Mouse (Mus musculus): Measurements from ENCODE around the gene Grm4. TPM values are rescaled to one million over a fixed set of nuclear protein-coding genes. Genes with fewer than 3 reads are reported as not detected.

Grm4 gene
- polyA plus RNA-seq, 1 experiment from 2014 or later, result not detected

DNA sequence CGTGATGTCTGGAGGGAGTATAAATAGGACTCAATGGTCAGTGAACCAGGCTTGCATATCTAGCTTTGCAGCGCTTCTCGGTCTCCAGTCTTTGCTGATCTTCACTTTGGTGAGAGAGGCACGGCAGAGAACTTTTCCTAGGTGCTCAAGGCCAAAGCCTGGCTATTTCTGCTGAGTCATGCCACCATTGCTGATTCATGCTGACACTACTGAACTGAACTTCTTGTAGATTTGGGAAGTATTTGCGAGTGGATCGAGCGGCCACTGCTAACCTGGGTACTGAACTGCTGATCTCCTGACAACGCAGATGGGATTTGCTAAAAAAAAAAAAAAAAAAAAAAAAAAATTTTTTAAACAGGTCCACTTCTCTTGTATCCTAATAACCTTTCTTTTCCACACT, 10.9 kb upstream of the Grm4 start:
- H3K27ac ChIP-seq (replicated peaks in 1 of 2; ENCODE audit: control insufficient read depth in 1 of 2, insufficient read depth in 1 of 2, low read depth in 2 of 2, low read length in 2 of 2), result no peak overlapping the region
- no peak for ATAC-seq (ENCODE audit: insufficient number of reproducible peaks, insufficient read depth, low FRiP score, low read depth)

GRCm38 (mm10) chr17:27528767-27529166, 7.6 kb upstream of the Grm4 start:
- 76% methylated on average over 5 of the region's 5 CpGs for WGBS
- H3K4me2 ChIP-seq (ENCODE audit: low read length), result no peak overlapping the region

More for the DNA sequence above, 10.9 kb upstream of the Grm4 start:
- Histone ChIP-seq H3K4me2 (ENCODE audit: low read length) (no peak overlapping the region), H3K9me3 (ENCODE audit: control insufficient read depth, low read length) (no peaks in the 10 kb centered on the region), H3K36me3 (ENCODE audit: control insufficient read depth, insufficient read depth, low read length) (no peaks in the 10 kb centered on the region), H3K4me1 (ENCODE audit: control insufficient read depth in 2 of 2, insufficient read depth in 2 of 2, low read length in 2 of 2) (no peaks in the 10 kb centered on the region), H3K9ac (ENCODE audit: low read length) (no peak overlapping the region), H3K4me3 (ENCODE audit: control insufficient read depth in 1 of 2, insufficient read depth in 1 of 2, low read depth in 1 of 2, low read length in 2 of 2) (no peak overlapping the region), H3K27me3 (ENCODE audit: control insufficient read depth, insufficient read depth, low read length) (no peaks in the 10 kb centered on the region)
- 75% methylated on average over 8 of the region's 8 CpGs for WGBS

GRCm38 (mm10) chr17:27528030-27528429, 6.8 kb upstream of the Grm4 start:
- Histone ChIP-seq H3K4me1 (ENCODE audit: control insufficient read depth in 2 of 2, insufficient read depth in 2 of 2, low read length in 2 of 2) (no peaks in the 10 kb centered on the region), H3K4me3 (ENCODE audit: control insufficient read depth in 1 of 2, insufficient read depth in 1 of 2, low read depth in 1 of 2, low read length in 2 of 2) (no peak overlapping the region), H3K9me3 (ENCODE audit: control insufficient read depth, low read length) (no peaks in the 10 kb centered on the region), H3K36me3 (ENCODE audit: control insufficient read depth, insufficient read depth, low read length) (no peaks in the 10 kb centered on the region), H3K9ac (ENCODE audit: low read length) (no peak overlapping the region), H3K27ac (replicated peaks in 1 of 2; ENCODE audit: control insufficient read depth in 1 of 2, insufficient read depth in 1 of 2, low read depth in 2 of 2, low read length in 2 of 2) (no peak overlapping the region), H3K4me2 (ENCODE audit: low read length) (no peak overlapping the region), H3K27me3 (ENCODE audit: control insufficient read depth, insufficient read depth, low read length) (no peaks in the 10 kb centered on the region)
- ATAC-seq (ENCODE audit: insufficient number of reproducible peaks, insufficient read depth, low FRiP score, low read depth), result no peak
- 44% methylated on average over 8 of the region's 8 CpGs for WGBS

More at GRCm38 (mm10) chr17:27528767-27529166, 7.6 kb upstream of the Grm4 start:
- H3K9me3 ChIP-seq (ENCODE audit: control insufficient read depth, low read length), result no peaks in the 10 kb centered on the region
- no peak overlapping the region for H3K27ac ChIP-seq (replicated peaks in 1 of 2; ENCODE audit: control insufficient read depth in 1 of 2, insufficient read depth in 1 of 2, low read depth in 2 of 2, low read length in 2 of 2)
- no peak for ATAC-seq (ENCODE audit: insufficient number of reproducible peaks, insufficient read depth, low FRiP score, low read depth)
- H3K4me1 ChIP-seq (ENCODE audit: control insufficient read depth in 2 of 2, insufficient read depth in 2 of 2, low read length in 2 of 2), result no peaks in the 10 kb centered on the region
- H3K36me3 ChIP-seq (ENCODE audit: control insufficient read depth, insufficient read depth, low read length), result no peaks in the 10 kb centered on the region
- no peak overlapping the region for H3K9ac ChIP-seq (ENCODE audit: low read length)
- H3K27me3 ChIP-seq (ENCODE audit: control insufficient read depth, insufficient read depth, low read length), result no peaks in the 10 kb centered on the region
- H3K4me3 ChIP-seq (ENCODE audit: control insufficient read depth in 1 of 2, insufficient read depth in 1 of 2, low read depth in 1 of 2, low read length in 2 of 2), result no peak overlapping the region

GRCm38 (mm10) chr17:27527188-27527587, 6.0 kb upstream of the Grm4 start:
- ATAC-seq (ENCODE audit: insufficient number of reproducible peaks, insufficient read depth, low FRiP score, low read depth), result no peak
- no peak overlapping the region for H3K27ac ChIP-seq (replicated peaks in 1 of 2; ENCODE audit: control insufficient read depth in 1 of 2, insufficient read depth in 1 of 2, low read depth in 2 of 2, low read length in 2 of 2)
- H3K36me3 ChIP-seq (ENCODE audit: control insufficient read depth, insufficient read depth, low read length), result no peaks in the 10 kb centered on the region
- no peaks in the 10 kb centered on the region for H3K4me1 ChIP-seq (ENCODE audit: control insufficient read depth in 2 of 2, insufficient read depth in 2 of 2, low read length in 2 of 2)
- no peak overlapping the region for H3K9ac ChIP-seq (ENCODE audit: low read length)
- 77% methylated on average over 6 of the region's 6 CpGs for WGBS
- peaks cover 3% of the 10 kb centered on the region for H3K27me3 ChIP-seq (ENCODE audit: control insufficient read depth, insufficient read depth, low read length)
- H3K4me2 ChIP-seq (ENCODE audit: low read length), result no peak overlapping the region
- H3K9me3 ChIP-seq (ENCODE audit: control insufficient read depth, low read length), result no peaks in the 10 kb centered on the region
- H3K4me3 ChIP-seq (ENCODE audit: control insufficient read depth in 1 of 2, insufficient read depth in 1 of 2, low read depth in 1 of 2, low read length in 2 of 2), result no peak overlapping the region

DNA sequence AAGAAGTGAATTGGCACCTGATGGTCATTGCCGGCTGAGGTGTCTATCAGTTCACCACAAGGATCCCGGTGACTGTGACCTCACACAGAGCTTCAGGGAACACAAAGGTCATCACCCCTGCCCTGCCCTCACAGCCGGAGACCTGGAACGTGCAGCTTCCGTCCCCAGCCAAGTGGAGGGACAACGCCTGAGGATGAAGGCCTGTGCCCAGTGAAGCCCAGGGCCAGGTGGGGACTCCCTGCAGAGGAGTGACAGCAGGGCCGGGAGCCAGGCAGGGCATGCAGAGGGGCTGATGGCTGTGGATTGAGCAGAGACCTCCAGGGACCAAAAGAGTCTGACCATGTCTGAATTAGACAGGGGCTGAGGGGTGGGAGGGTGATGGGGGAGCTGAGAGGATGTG, 1.9 kb upstream of the Grm4 start:
- no peak for ATAC-seq (ENCODE audit: insufficient number of reproducible peaks, insufficient read depth, low FRiP score, low read depth)
- Histone ChIP-seq H3K27ac (replicated peaks in 1 of 2; ENCODE audit: control insufficient read depth in 1 of 2, insufficient read depth in 1 of 2, low read depth in 2 of 2, low read length in 2 of 2) (no peak overlapping the region), H3K4me2 (ENCODE audit: low read length) (no peak overlapping the region), H3K9me3 (ENCODE audit: control insufficient read depth, low read length) (no peaks in the 10 kb centered on the region), H3K27me3 (ENCODE audit: control insufficient read depth, insufficient read depth, low read length) (peaks cover 44% of the 10 kb centered on the region), H3K36me3 (ENCODE audit: control insufficient read depth, insufficient read depth, low read length) (no peaks in the 10 kb centered on the region), H3K4me1 (ENCODE audit: control insufficient read depth in 2 of 2, insufficient read depth in 2 of 2, low read length in 2 of 2) (no peaks in the 10 kb centered on the region), H3K4me3 (ENCODE audit: control insufficient read depth in 1 of 2, insufficient read depth in 1 of 2, low read depth in 1 of 2, low read length in 2 of 2) (no peak overlapping the region), H3K9ac (ENCODE audit: low read length) (no peak overlapping the region)
- 60% methylated on average over 7 of the region's 7 CpGs for WGBS

GRCm38 (mm10) chr17:27520557-27520956, 646 bp downstream of the Grm4 start:
- no peak overlapping the region for H3K27ac ChIP-seq (replicated peaks in 1 of 2; ENCODE audit: control insufficient read depth in 1 of 2, insufficient read depth in 1 of 2, low read depth in 2 of 2, low read length in 2 of 2)
- 1% methylated on average over 27 of the region's 27 CpGs for WGBS
- no peak overlapping the region for H3K4me2 ChIP-seq (ENCODE audit: low read length)
- H3K9me3 ChIP-seq (ENCODE audit: control insufficient read depth, low read length), result no peaks in the 10 kb centered on the region
- H3K36me3 ChIP-seq (ENCODE audit: control insufficient read depth, insufficient read depth, low read length), result no peaks in the 10 kb centered on the region
- ATAC-seq (ENCODE audit: insufficient number of reproducible peaks, insufficient read depth, low FRiP score, low read depth), result no peak
- no peak overlapping the region for H3K4me3 ChIP-seq (ENCODE audit: control insufficient read depth in 1 of 2, insufficient read depth in 1 of 2, low read depth in 1 of 2, low read length in 2 of 2)
- no peak overlapping the region for H3K9ac ChIP-seq (ENCODE audit: low read length)
- H3K4me1 ChIP-seq (ENCODE audit: control insufficient read depth in 2 of 2, insufficient read depth in 2 of 2, low read length in 2 of 2), result no peaks in the 10 kb centered on the region
- peaks cover 69% of the 10 kb centered on the region for H3K27me3 ChIP-seq (ENCODE audit: control insufficient read depth, insufficient read depth, low read length)

DNA sequence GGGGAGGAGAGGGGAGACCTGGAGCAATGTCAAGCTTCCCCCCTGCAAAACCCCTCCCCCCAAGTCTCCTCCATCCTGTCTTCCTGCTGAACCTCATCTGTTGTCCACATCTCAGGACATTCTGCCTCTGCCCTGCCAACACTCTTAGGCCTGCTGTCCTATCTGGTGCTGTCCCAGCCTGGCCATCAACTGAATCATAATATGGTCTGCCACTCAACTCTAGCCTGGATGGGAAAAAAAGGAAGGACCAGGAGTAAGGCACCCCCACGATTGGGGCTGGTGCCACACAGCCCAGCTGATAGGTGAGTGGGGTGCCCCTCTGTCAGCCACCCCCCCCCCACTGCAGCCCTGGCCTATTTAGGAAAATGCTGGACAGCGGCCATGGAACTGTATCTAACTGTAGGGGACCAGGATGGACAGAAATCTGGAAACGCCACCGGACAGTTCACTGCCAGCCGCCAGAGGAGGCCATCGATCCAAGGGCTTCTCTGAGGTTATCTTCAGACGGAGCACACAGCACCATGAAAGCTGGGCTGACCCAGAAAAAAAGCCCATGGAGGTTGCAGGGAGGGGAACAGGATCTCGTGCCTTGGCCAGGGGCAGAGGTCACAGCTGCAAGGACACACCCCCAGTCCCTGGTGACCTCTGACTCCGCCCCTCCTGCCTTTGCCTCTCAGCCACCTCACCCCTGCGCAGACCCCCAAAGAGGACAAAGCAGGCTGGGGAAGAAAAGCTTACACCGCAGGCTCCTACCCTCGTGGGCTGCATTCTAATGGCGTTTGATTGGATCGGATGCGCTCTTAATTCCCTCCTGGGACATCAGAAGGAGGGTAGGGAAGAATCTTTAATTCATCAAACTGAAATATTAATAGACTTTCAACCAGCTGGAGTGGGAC, 2.3 kb downstream of the Grm4 start:
- WGBS, result 40% methylated on average over 15 of the region's 15 CpGs
- no peak overlapping the region for H3K4me3 ChIP-seq (ENCODE audit: control insufficient read depth in 1 of 2, insufficient read depth in 1 of 2, low read depth in 1 of 2, low read length in 2 of 2)
- H3K4me1 ChIP-seq (ENCODE audit: control insufficient read depth in 2 of 2, insufficient read depth in 2 of 2, low read length in 2 of 2), result peaks cover 0 to 2% of the 10 kb centered on the region in 2 experiments; a peak in 1 of 4 replicates
- no peak overlapping the region for H3K27ac ChIP-seq (replicated peaks in 1 of 2; ENCODE audit: control insufficient read depth in 1 of 2, insufficient read depth in 1 of 2, low read depth in 2 of 2, low read length in 2 of 2)
- H3K9me3 ChIP-seq (ENCODE audit: control insufficient read depth, low read length), result no peaks in the 10 kb centered on the region
- no peak for ATAC-seq (ENCODE audit: insufficient number of reproducible peaks, insufficient read depth, low FRiP score, low read depth)
- H3K36me3 ChIP-seq (ENCODE audit: control insufficient read depth, insufficient read depth, low read length), result no peaks in the 10 kb centered on the region
- no peak overlapping the region for H3K4me2 ChIP-seq (ENCODE audit: low read length)
- H3K27me3 ChIP-seq (ENCODE audit: control insufficient read depth, insufficient read depth, low read length), result peaks cover 85% of the 10 kb centered on the region
- no peak overlapping the region for H3K9ac ChIP-seq (ENCODE audit: low read length)

Data from heart, embryonic 14.5 days (tissue).